Mouse (Mus musculus) adrenal gland, adult 2 months (tissue): ENCODE results near the gene Olfr981. TPM values are rescaled to one million over a fixed set of nuclear protein-coding genes. Genes with fewer than 3 reads are reported as not detected.
"Not testable (repeated sequence)": the region's sequence is repeated elsewhere in the genome, so short reads cannot be mapped to it uniquely, and the experiment has no call there.

Experiments used
- DNase-seq: peaks from one replicate; pipeline ENCODE4 v3.0.0; 2021
- long read RNA-seq: library from polyadenylated mRNA; stranded (forward); transcript quantifications from one replicate; pipeline ENCODE4 v2.0.0, GENCODE M21; 2021
- polyA plus RNA-seq: library from polyadenylated mRNA; depleted of rRNA; stranded (reverse); fragments of >200 nt; gene quantifications from 2 replicates; pipeline ENCODE4 v1.2.3, GENCODE M21; 2012; rRNA removed
- total RNA-seq, 2 experiments: library from RNA; stranded (reverse); gene quantifications; 2 replicates each; pipeline ENCODE4 v1.2.3; 2021

Olfr981 gene
- total RNA-seq (not detected), polyA plus RNA-seq (not detected in 2 replicates)
- long read RNA-seq: 0 reads

DNA sequence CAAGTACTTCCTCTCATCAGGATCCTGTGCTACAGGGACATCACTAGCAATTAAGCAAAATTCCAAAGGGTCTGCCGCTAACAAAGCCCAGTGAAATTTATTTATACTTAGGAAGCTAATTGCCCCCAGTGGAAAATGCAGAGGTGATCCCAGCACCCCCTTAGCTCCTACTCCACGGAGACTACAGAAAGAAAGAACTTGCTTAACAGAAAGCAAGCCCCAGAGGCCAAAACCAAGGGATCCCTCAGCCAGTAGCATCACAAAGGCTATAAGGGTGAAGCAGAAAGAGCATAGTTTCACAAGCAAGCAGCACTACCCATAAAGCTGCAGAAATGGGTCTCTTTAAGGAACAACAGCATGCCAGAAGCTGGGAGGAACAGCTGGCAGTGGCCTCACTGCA, at the start of gene Olfr981:
Olfr981 (plus strand) TSS at position 301 of the 400 bp plus-strand sequence.
- no peak for DNase-seq

DNA sequence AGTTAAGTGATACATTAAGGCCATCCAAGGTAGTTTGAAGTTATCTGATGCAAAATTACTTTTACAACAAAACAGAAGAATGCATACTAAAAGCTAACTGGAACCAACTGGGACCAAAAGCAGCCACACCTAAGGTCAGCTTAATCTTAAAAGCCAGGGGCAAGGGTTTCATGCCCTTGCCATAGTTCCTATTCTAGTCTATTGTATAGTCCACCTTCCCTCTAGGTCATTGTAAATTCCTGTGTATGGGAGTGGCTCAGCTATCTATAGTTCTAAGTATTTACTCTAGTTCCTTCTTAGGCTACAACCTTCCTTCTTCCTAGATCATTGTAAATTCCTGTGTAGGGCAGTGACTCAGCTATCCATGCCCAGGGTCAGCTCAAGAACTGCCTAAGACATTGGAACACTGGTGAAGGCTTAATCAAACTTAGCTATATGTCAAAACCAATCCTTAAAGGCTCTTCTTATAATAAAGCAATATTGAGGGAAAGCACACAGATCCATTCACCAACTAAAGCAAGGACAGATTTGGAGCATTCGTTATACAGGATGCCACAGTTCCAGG, 44.6 kb upstream of the Olfr981 start:
- not testable (repeated sequence) for DNase-seq

DNA sequence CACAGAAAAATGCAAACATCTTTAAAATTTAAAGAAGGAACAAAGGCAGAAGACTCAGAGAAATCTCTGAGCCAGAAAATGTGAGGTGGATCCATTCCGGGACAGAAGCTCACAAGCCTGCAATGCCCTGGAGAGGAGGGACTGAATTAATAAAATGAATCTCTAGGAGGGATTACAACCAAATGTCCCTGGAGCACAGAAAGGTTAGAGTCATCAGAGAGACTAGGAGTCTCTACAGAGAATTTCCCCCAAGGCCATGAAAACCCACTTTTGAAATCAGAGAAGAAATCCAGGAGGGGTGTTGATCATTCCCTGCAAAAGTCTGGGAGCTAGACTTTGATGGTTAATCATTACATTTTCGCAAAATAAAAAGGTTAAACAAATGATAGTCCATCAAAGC, 29.5 kb upstream of the Olfr981 start, which contains the start of gene Olfr978:
Olfr978 (plus strand) TSS at position 301 of the 400 bp plus-strand sequence.
- DNase-seq: no peak

DNA sequence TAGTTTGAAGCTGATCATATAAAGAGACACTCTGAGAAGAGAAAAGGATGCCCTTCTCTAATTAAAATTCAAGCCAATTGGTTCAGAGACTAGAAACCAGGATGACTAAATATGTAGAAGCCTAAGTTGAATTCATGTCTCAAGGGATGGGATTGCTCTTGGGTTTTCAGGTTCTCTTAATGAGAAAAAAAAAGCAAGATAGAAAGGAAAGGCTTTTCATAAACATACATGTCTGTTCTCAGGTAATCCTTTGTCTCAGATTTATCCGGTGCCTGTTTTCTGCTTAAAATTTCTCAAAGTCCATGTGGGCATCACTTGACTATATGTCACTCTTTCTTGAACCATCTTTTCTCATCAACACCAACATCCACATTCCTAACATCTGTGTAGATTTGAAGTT, 17.9 kb upstream of the Olfr981 start, which contains the start of gene Olfr979:
Olfr979 (minus strand) TSS at position 101 of the 400 bp plus-strand sequence.
- DNase-seq: no peak

DNA sequence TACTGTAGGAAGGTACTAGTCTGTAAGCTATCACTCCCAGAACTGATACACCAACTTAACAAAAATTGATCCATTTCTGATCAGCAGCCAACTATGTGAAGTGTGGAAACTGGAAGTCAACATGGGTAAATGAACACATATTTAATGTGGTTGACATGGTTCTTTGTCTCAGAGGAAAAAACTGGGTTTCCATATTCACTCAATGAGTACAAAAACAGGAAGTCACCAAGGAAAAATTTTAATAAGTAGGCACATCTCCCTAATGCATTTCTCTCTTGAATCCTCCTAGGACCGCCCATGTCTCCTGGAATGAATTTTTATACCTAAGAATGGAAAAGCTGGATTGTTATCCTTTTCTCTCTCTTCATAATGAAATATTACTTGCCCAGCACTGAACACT, 11.8 kb upstream of the Olfr981 start, which contains the start of gene Olfr980:
Olfr980 (minus strand) TSS at position 101 of the 400 bp plus-strand sequence.
- no peak for DNase-seq

DNA sequence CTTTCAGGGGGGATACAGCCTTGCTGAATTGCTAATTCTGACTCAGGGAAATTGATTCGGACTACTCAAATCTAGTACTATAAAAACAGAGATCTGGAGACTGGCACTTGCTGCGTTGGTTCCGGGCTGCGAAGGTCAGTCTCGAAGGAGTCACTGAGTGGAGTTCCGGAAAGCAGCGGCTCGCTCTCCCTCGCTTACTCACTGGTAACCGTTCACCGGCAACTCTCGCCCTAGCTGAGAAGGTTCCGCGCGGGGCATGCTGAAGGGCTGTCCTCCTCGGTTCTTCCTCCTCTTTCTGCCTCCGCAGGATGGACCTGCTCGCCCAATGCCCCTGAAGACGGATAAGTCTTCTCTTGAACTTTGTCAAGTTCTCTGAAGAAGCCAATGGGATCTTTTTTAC, 28.9 kb downstream of the Olfr981 start:
- no peak for DNase-seq

DNA sequence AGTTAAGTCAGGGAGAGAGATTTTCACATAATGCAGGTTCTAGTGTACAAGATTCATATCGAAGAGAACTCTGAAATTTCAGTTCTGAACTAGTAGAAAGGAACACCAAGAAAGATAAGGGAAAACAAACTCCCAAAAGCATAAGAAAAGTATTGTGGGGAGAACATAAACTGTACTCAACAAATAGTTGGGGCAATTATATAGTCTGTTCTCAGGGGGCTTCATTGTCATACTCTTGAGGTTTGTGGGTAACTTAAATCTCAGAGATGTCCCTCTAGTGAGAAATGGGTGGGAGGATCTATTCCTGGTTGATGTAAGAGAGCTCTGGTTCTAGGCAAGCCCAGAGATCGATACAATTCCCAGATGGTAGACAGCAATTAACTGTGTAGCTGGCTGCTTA, 52.3 kb downstream of the Olfr981 start, which contains the start of gene Olfr982:
Olfr982 (plus strand) TSS at position 301 of the 400 bp plus-strand sequence.
- no peak for DNase-seq

Other genes starting within 250 kb of the Olfr981 start
- gene Olfr968, start 238.2 kb upstream of the Olfr981 start, total RNA-seq: not detected
- not detected in 2 replicates for gene Olfr968, start 238.2 kb upstream of the Olfr981 start, polyA plus RNA-seq
- gene Olfr969, start 230.5 kb upstream of the Olfr981 start, total RNA-seq: not detected
- gene Olfr969, start 230.5 kb upstream of the Olfr981 start, polyA plus RNA-seq: not detected in 2 replicates
- gene Olfr970, start 212.6 kb upstream of the Olfr981 start, total RNA-seq: not detected
- gene Olfr970, start 212.6 kb upstream of the Olfr981 start, polyA plus RNA-seq: not detected in 2 replicates
- gene Olfr971, start 184.6 kb upstream of the Olfr981 start, total RNA-seq: not detected
- not detected in 2 replicates for gene Olfr971, start 184.6 kb upstream of the Olfr981 start, polyA plus RNA-seq
- gene Olfr972, start 155.0 kb upstream of the Olfr981 start, total RNA-seq: not detected
- gene Olfr972, start 155.0 kb upstream of the Olfr981 start, polyA plus RNA-seq: not detected in 2 replicates
- not detected for gene Olfr229, start 114.1 kb upstream of the Olfr981 start, total RNA-seq
- gene Olfr229, start 114.1 kb upstream of the Olfr981 start, polyA plus RNA-seq: not detected in 2 replicates
- gene Olfr974, start 84.0 kb upstream of the Olfr981 start, total RNA-seq: not detected
- not detected in 2 replicates for gene Olfr974, start 84.0 kb upstream of the Olfr981 start, polyA plus RNA-seq
- gene Olfr975, start 69.4 kb upstream of the Olfr981 start, total RNA-seq: under 1 TPM in 1 of 2 experiments, not detected in 1; 0.10 TPM
- not detected in 2 replicates for gene Olfr975, start 69.4 kb upstream of the Olfr981 start, polyA plus RNA-seq
- not detected for gene Olfr976, start 60.3 kb upstream of the Olfr981 start, total RNA-seq
- not detected in 2 replicates for gene Olfr976, start 60.3 kb upstream of the Olfr981 start, polyA plus RNA-seq
- not detected for gene Olfr978, start 29.4 kb upstream of the Olfr981 start, total RNA-seq
- gene Olfr978, start 29.4 kb upstream of the Olfr981 start, polyA plus RNA-seq: not detected in 2 replicates
- not detected for gene Olfr979, start 18.0 kb upstream of the Olfr981 start, total RNA-seq
- gene Olfr979, start 18.0 kb upstream of the Olfr981 start, polyA plus RNA-seq: not detected in 2 replicates
- gene Olfr980, start 11.9 kb upstream of the Olfr981 start, total RNA-seq: not detected
- not detected in 2 replicates for gene Olfr980, start 11.9 kb upstream of the Olfr981 start, polyA plus RNA-seq
- not detected for gene Olfr982, start 52.4 kb downstream of the Olfr981 start, total RNA-seq
- gene Olfr982, start 52.4 kb downstream of the Olfr981 start, polyA plus RNA-seq: not detected in 2 replicates
- gene Olfr983, start 72.1 kb downstream of the Olfr981 start, total RNA-seq: not detected
- not detected in 2 replicates for gene Olfr983, start 72.1 kb downstream of the Olfr981 start, polyA plus RNA-seq
- not detected for gene Olfr984, start 92.7 kb downstream of the Olfr981 start, total RNA-seq
- gene Olfr984, start 92.7 kb downstream of the Olfr981 start, polyA plus RNA-seq: not detected in 2 replicates
- not detected for gene Olfr985, start 108.7 kb downstream of the Olfr981 start, total RNA-seq
- gene Olfr985, start 108.7 kb downstream of the Olfr981 start, polyA plus RNA-seq: not detected in 2 replicates
- gene Tmem225, start 126.7 kb downstream of the Olfr981 start, total RNA-seq: not detected
- not detected in 2 replicates for gene Tmem225, start 126.7 kb downstream of the Olfr981 start, polyA plus RNA-seq
- gene Olfr986, start 159.5 kb downstream of the Olfr981 start, total RNA-seq: not detected
- gene Olfr986, start 159.5 kb downstream of the Olfr981 start, polyA plus RNA-seq: not detected in 2 replicates
- 1 to 10 TPM; 4.6 to 5.0 TPM for gene Zfp202, start 170.9 kb downstream of the Olfr981 start, total RNA-seq
- gene Zfp202, start 170.9 kb downstream of the Olfr981 start, polyA plus RNA-seq: 0.81 and 1.5 TPM in 2 replicates
- gene Scn3b, start 247.8 kb downstream of the Olfr981 start, total RNA-seq: 1 to 10 TPM; 5.2 to 8.3 TPM
- 0.88 and 0.90 TPM in 2 replicates for gene Scn3b, start 247.8 kb downstream of the Olfr981 start, polyA plus RNA-seq